Mouse (Mus musculus): ENCODE measurements around the gene Rgs6. TPM values are rescaled to one million over a fixed set of nuclear protein-coding genes. Genes with fewer than 3 reads are reported as not detected.

Rgs6 gene
- polyA plus RNA-seq, 1 experiment = 2.9 TPM

DNA sequence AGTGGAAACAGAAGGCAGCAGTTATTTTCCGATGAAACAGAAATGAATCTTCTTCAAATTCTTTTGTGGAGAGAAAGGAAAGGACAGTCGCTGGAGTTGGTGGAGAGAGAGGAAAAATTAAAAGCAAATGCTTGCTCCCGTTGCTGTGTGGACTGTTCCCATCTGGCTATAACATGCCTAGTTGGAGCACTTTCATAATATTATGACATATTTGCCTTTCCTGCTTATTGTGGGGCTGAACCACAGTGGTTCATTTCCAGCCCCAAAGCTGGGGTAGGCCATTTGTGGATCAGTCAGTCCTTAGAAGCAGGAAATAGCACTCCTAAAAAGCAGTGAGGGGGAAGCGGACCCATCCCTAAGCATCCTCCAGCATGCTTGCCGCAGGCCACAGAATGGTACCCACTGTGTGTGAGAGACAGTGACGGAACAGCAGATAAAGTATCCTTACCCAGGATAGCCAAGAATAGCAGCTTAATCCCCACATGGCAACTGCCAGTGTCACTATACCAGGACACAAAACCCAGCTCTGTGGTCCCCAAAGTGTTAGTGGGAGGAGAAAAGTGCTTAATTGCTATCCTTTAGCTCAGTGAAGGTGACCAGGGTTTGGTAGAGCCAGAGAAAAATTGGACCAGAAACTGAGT lies 456.0 kb downstream of the Rgs6 start:
- Histone ChIP-seq H3K4me1 (ENCODE audit: control insufficient read depth, insufficient read depth, low read length) (no peaks in the 10 kb centered on the region), H3K27ac (ENCODE audit: insufficient read depth, low read depth, low read length) (no peak overlapping the region), H3K4me3 (ENCODE audit: insufficient read depth, low read depth, low read length) (no peak overlapping the region), H3K36me3 (ENCODE audit: control insufficient read depth, insufficient read depth, low read length) (no peaks in the 10 kb centered on the region), H3K27me3 (replicated peaks; ENCODE audit: control insufficient read depth, insufficient read depth, low read length) (no peaks in the 10 kb centered on the region)
- no peak for DNase-seq
- 72% methylated on average over 6 of the region's 6 CpGs for WGBS
- no peak for TF ChIP-seq POLR2A (IDR thresholded peaks at IDR 0.05; ENCODE audit: low read depth, low read length)
- TF ChIP-seq CTCF (conservative IDR thresholded peaks at IDR 0.05; ENCODE audit: insufficient read depth, insufficient read length, low read depth, low read length) = no peak

DNA sequence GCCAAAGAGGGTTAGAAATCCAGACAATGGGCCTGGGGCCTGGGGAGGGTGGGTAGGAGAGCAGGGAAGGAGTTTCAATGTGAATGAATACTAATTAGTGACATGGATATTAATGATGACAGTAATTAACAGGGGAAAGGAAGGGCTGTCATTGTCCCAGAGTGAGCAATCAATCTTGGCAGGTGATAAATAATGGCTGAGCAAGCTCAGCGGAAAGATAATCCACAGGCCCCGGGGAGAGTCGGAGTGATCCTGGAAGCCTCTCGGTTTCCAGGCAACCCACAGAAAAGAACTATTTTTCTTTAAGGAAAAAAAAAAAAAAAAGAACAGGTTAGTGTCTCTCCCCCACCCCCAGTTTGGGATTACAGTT lies 456.5 kb downstream of the Rgs6 start:
- WGBS = 39% methylated on average over 4 of the region's 4 CpGs
- no peak for TF ChIP-seq POLR2A (IDR thresholded peaks at IDR 0.05; ENCODE audit: low read depth, low read length)
- no peak for TF ChIP-seq CTCF (conservative IDR thresholded peaks at IDR 0.05; ENCODE audit: insufficient read depth, insufficient read length, low read depth, low read length)

DNA sequence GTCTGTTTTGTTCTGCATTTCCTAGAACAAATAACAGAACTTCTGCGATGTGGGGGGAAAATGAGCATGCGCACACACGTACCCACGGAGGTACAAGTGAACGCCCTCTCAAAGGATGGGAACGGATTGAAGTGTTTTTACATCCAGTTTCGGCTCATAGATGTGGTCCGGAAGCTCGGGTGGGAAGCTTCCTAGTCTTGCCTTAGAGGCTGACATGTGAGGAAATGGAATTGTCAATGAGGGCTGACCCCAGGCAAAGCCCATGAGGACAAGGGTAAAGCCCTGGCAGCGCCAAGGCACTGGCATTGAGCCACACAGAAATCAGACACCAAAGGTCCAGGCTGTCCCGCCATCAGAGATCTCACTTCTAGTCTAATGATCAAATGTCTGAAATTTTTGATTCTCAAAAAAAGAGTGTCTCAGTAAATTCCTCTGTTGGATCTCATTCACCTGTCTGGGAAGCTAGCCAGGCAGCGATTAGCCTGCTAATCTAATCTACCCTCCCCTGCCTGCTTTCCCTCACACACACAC lies 457.0 kb downstream of the Rgs6 start:
- H3K4me3 ChIP-seq (ENCODE audit: insufficient read depth, low read depth, low read length) = no peak overlapping the region
- peak; percentile 44 for DNase-seq

More for the DNA sequence above, 456.5 kb downstream of the Rgs6 start:
- no peak for DNase-seq
- Histone ChIP-seq H3K36me3 (ENCODE audit: control insufficient read depth, insufficient read depth, low read length) (no peaks in the 10 kb centered on the region), H3K27ac (ENCODE audit: insufficient read depth, low read depth, low read length) (no peak overlapping the region), H3K27me3 (replicated peaks; ENCODE audit: control insufficient read depth, insufficient read depth, low read length) (no peaks in the 10 kb centered on the region), H3K4me1 (ENCODE audit: control insufficient read depth, insufficient read depth, low read length) (no peaks in the 10 kb centered on the region), H3K4me3 (ENCODE audit: insufficient read depth, low read depth, low read length) (no peak overlapping the region)

DNA sequence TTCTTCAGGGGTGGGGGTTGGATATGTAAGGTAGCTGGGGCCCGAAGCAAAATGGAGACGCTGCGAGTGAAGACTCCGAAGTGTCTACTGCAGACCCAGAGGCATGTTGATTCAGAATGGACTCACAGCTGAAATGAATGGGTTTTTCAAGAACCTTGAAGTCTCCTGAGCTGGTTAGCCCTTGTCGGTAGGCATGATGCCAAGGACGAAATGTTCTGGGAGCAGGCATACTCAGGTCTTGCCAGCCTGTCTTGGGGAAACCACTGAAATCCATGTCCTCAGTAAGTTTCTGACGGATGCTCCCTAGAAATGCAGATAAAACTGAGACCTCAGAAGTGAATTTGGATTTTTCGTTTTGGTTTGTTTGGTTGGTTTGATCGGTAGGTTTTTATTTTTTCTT lies 458.6 kb downstream of the Rgs6 start:
- TF ChIP-seq POLR2A (IDR thresholded peaks at IDR 0.05; ENCODE audit: low read depth, low read length) (no peak), CTCF (conservative IDR thresholded peaks at IDR 0.05; ENCODE audit: insufficient read depth, insufficient read length, low read depth, low read length) (no peak)
- Histone ChIP-seq H3K4me3 (ENCODE audit: insufficient read depth, low read depth, low read length) (no peak overlapping the region), H3K36me3 (ENCODE audit: control insufficient read depth, insufficient read depth, low read length) (no peaks in the 10 kb centered on the region), H3K27ac (ENCODE audit: insufficient read depth, low read depth, low read length) (no peak overlapping the region), H3K27me3 (replicated peaks; ENCODE audit: control insufficient read depth, insufficient read depth, low read length) (no peaks in the 10 kb centered on the region), H3K4me1 (ENCODE audit: control insufficient read depth, insufficient read depth, low read length) (no peaks in the 10 kb centered on the region)
- no peak for DNase-seq
- WGBS = 97% methylated on average over 9 of the region's 9 CpGs

More for the DNA sequence above, 457.0 kb downstream of the Rgs6 start:
- 23% methylated on average over 12 of the region's 12 CpGs for WGBS
- H3K4me1 ChIP-seq (ENCODE audit: control insufficient read depth, insufficient read depth, low read length) = no peaks in the 10 kb centered on the region
- no peaks in the 10 kb centered on the region for H3K36me3 ChIP-seq (ENCODE audit: control insufficient read depth, insufficient read depth, low read length)
- TF ChIP-seq CTCF (conservative IDR thresholded peaks at IDR 0.05; ENCODE audit: insufficient read depth, insufficient read length, low read depth, low read length) = no peak
- no peak for TF ChIP-seq POLR2A (IDR thresholded peaks at IDR 0.05; ENCODE audit: low read depth, low read length)
- H3K27ac ChIP-seq (ENCODE audit: insufficient read depth, low read depth, low read length) = no peak overlapping the region
- no peaks in the 10 kb centered on the region for H3K27me3 ChIP-seq (replicated peaks; ENCODE audit: control insufficient read depth, insufficient read depth, low read length)

DNA sequence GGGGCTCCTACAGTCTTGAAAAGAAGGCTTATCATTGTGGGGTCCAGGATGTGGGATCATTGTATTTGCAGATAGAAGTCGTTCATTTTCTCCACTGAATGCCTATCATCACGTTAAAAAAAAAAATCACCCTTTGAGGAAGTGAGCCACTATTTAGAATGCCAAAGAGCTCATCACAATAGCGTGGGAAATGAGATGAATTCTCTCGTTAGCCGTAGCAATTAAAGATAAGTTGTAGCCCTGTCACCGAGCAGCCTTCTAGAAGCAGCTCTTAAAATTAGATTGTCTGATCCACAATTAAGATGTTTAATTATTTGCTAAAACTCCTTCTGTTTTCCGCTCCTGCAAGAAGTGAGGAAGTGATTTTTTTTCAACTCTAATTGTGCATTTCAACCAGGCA lies 459.6 kb downstream of the Rgs6 start:
- no peak for DNase-seq
- Histone ChIP-seq H3K36me3 (ENCODE audit: control insufficient read depth, insufficient read depth, low read length) (no peaks in the 10 kb centered on the region), H3K27me3 (replicated peaks; ENCODE audit: control insufficient read depth, insufficient read depth, low read length) (no peaks in the 10 kb centered on the region), H3K27ac (ENCODE audit: insufficient read depth, low read depth, low read length) (no peak overlapping the region), H3K4me1 (ENCODE audit: control insufficient read depth, insufficient read depth, low read length) (no peaks in the 10 kb centered on the region), H3K4me3 (ENCODE audit: insufficient read depth, low read depth, low read length) (no peak overlapping the region)
- no peak for TF ChIP-seq CTCF (conservative IDR thresholded peaks at IDR 0.05; ENCODE audit: insufficient read depth, insufficient read length, low read depth, low read length)
- TF ChIP-seq POLR2A (IDR thresholded peaks at IDR 0.05; ENCODE audit: low read depth, low read length) = no peak
- WGBS = 35% methylated on average over 7 of the region's 7 CpGs

DNA sequence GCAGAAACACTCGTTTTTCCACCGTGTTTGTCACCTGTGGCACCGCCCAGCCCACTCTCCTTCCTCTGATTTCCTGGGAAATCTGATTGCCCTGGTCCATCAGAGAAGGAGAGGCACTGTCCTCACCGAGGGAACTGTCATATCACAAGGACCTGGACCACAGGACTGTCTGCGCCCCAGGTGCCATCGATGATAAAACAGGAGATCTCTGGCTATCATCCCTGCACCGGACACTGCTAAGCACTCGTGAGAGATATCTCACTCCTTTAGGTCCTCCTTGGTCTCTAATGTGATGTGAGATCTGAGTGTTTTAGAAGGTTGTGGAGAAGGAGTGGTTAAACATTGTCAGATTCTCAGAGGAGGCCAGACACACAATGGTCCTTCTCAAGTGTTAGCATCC lies 462.4 kb downstream of the Rgs6 start:
- H3K4me3 ChIP-seq (ENCODE audit: insufficient read depth, low read depth, low read length) = no peak overlapping the region
- H3K36me3 ChIP-seq (ENCODE audit: control insufficient read depth, insufficient read depth, low read length) = no peaks in the 10 kb centered on the region
- H3K27me3 ChIP-seq (replicated peaks; ENCODE audit: control insufficient read depth, insufficient read depth, low read length) = no peaks in the 10 kb centered on the region
- WGBS = 85% methylated on average over 8 of the region's 8 CpGs
- H3K4me1 ChIP-seq (ENCODE audit: control insufficient read depth, insufficient read depth, low read length) = no peaks in the 10 kb centered on the region
- TF ChIP-seq CTCF (conservative IDR thresholded peaks at IDR 0.05; ENCODE audit: insufficient read depth, insufficient read length, low read depth, low read length) = no peak
- TF ChIP-seq POLR2A (IDR thresholded peaks at IDR 0.05; ENCODE audit: low read depth, low read length) = no peak
- no peak overlapping the region for H3K27ac ChIP-seq (ENCODE audit: insufficient read depth, low read depth, low read length)
- DNase-seq = no peak

DNA sequence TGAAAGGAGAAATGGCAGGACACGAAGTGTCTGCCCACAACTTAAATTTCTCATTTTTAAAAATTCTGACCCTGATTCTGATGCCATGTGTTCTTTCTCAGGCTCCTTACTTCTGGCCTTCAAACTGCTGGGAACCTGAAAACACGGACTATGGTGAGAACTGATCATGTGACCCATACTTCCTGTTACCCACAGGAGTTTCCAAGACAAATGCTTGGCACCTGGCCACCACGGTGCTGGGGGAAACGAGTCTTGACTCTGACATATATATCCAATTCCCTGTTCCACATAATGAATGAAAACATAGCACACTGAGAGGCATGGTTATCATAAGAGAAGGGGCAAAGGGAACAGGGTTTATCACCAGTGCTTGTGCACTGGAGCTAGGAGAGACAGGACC lies 464.3 kb downstream of the Rgs6 start:
- Histone ChIP-seq H3K36me3 (ENCODE audit: control insufficient read depth, insufficient read depth, low read length) (no peaks in the 10 kb centered on the region), H3K27me3 (replicated peaks; ENCODE audit: control insufficient read depth, insufficient read depth, low read length) (no peaks in the 10 kb centered on the region), H3K4me1 (ENCODE audit: control insufficient read depth, insufficient read depth, low read length) (no peaks in the 10 kb centered on the region), H3K4me3 (ENCODE audit: insufficient read depth, low read depth, low read length) (no peak overlapping the region), H3K27ac (ENCODE audit: insufficient read depth, low read depth, low read length) (no peak overlapping the region)
- WGBS = 37% methylated on average over 4 of the region's 4 CpGs
- TF ChIP-seq CTCF (conservative IDR thresholded peaks at IDR 0.05; ENCODE audit: insufficient read depth, insufficient read length, low read depth, low read length) (no peak), POLR2A (IDR thresholded peaks at IDR 0.05; ENCODE audit: low read depth, low read length) (no peak)
- DNase-seq = no peak

Data from kidney, adult 2 months (tissue).